Mouse (Mus musculus): ENCODE results near the gene Tmod4.

GRCm38 (mm10) chr3:95124972-95125371 is 696 bp downstream of the Tmod4 start:
- TF ChIP-seq CTCF (IDR thresholded peaks at IDR 0.05; ENCODE audit: extremely low read depth, insufficient read depth, low read length) (no peak), POLR2A (IDR thresholded peaks at IDR 0.05; ENCODE audit: extremely low read depth, insufficient read depth, low read length) (no peak)
